Mouse (Mus musculus) intestine, embryonic 14.5 days (tissue): ENCODE results near the gene Slc35a5. TPM values are rescaled to one million over a fixed set of nuclear protein-coding genes. Genes with fewer than 3 reads are reported as not detected.

Experiments
- ATAC-seq: fragments of 200-750 bp; cut with Nextera tagmentation; replicated peaks from 2 replicates; pipeline ENCODE4 v1.8.0; 2017; ENCODE audit warnings: low read depth, moderate number of reproducible peaks, moderate TSS enrichment, moderate library complexity; ENCODE audit not compliant: low FRiP score, low TSS enrichment
- DNase-seq: peaks from one replicate; pipeline ENCODE4 v3.0.0-alpha.2; 2018; ENCODE audit warnings: low spot score
- H3K27ac ChIP-seq: fragments of 300-500 bp; sonication (generic); 2 replicates; pipeline ENCODE4 v1.5.1; 2014; ENCODE audit warnings: low read depth, mild to moderate bottlenecking, control low read depth
- H3K27me3 ChIP-seq: fragments of 300-500 bp; sonication (generic); replicated peaks from 2 replicates; pipeline ENCODE4 v1.6.1; 2014; ENCODE audit warnings: low read length, control low read depth; ENCODE audit not compliant: control insufficient read depth, insufficient read depth
- H3K36me3 ChIP-seq: fragments of 300-500 bp; sonication (generic); 2 replicates; pipeline ENCODE4 v1.6.1; 2014; ENCODE audit warnings: low read length, control low read depth; ENCODE audit not compliant: control insufficient read depth, insufficient read depth
- H3K4me1 ChIP-seq: fragments of 300-500 bp; sonication (generic); replicated peaks from 2 replicates; pipeline ENCODE4 v1.6.1; 2014; ENCODE audit warnings: low read length, control low read depth, mixed read lengths; ENCODE audit not compliant: control insufficient read depth, insufficient read depth
- H3K4me2 ChIP-seq: fragments of 300-500 bp; sonication (generic); 2 replicates; pipeline ENCODE4 v1.6.1; 2014; ENCODE audit warnings: low read length
- H3K4me3 ChIP-seq: fragments of 300-500 bp; sonication (generic); 2 replicates; pipeline ENCODE4 v1.5.1; 2014; ENCODE audit warnings: low read depth, low read length, control low read depth, mixed read lengths
- H3K9ac ChIP-seq: fragments of 300-500 bp; sonication (generic); 2 replicates; pipeline ENCODE4 v1.6.1; 2014; ENCODE audit warnings: mild to moderate bottlenecking, low read length
- H3K9me3 ChIP-seq: fragments of 300-500 bp; sonication (generic); 2 replicates; pipeline ENCODE4 v1.6.1; 2016; ENCODE audit warnings: low read length, control low read depth; ENCODE audit not compliant: control insufficient read depth
- WGBS: fragments of 180-500 bp; shearing (Covaris S2); extraction: QIAGEN DNeasy Blood & Tissue Kit; methylation state at CpG from one replicate; pipeline ENCODE4 v1.1.7; 2014; 5-methylcytosine and 5-hydroxymethylcytosine counted together
- polyA plus RNA-seq: library from polyadenylated mRNA; unstranded; fragments of >200 nt; fragmentation: Nextera tagmentation; extraction: Ambion mirVana; gene quantifications from 2 replicates; pipeline ENCODE4 v1.2.1, GENCODE M21; 2014

Slc35a5 gene
- polyA plus RNA-seq, 1 experiment from 2014 or later: 18.9 TPM

- ATAC-seq (no peak), DNase-seq (no peak)
- Histone ChIP-seq H3K4me2 (no peak overlapping the region), H3K9me3 (no peaks in the 10 kb centered on the region), H3K9ac (no peak overlapping the region), H3K4me1 (peaks cover 17% of the 10 kb centered on the region), H3K27me3 (no peaks in the 10 kb centered on the region), H3K4me3 (no peak overlapping the region), H3K36me3 (no peaks in the 10 kb centered on the region), H3K27ac (no peak overlapping the region)
- 66% methylated on average over 3 of the region's 3 CpGs for WGBS
Measured at GRCm38 (mm10) chr16:45100892-45101291, 57.6 kb downstream of the Slc35a5 start.

GRCm38 (mm10) chr16:45098886-45099210 lies 59.7 kb downstream of the Slc35a5 start:
- Histone ChIP-seq H3K4me3 (0 out of 2 replicates have a peak overlapping the region, but pooled peaks have one; percentile 17), H3K27me3 (no peaks in the 10 kb centered on the region)
- no peak for ATAC-seq

GRCm38 (mm10) chr16:45098186-45098885 lies 60.2 kb downstream of the Slc35a5 start:
- Histone ChIP-seq H3K4me2 (peak overlapping the region; percentile 67), H3K27ac (peak overlapping the region; percentile 16; the same call in 1 of the 2 replicates), H3K36me3 (no peaks in the 10 kb centered on the region), H3K9ac (no peak overlapping the region), H3K4me3 (peak overlapping the region; percentile 17), H3K9me3 (no peaks in the 10 kb centered on the region), H3K4me1 (peaks cover 36% of the 10 kb centered on the region), H3K27me3 (no peaks in the 10 kb centered on the region)
- DNase-seq (no peak), ATAC-seq (no peak)
- 40% methylated on average over 10 of the region's 10 CpGs for WGBS

More at GRCm38 (mm10) chr16:45098886-45099210, 59.7 kb downstream of the Slc35a5 start:
- Histone ChIP-seq H3K4me2 (peak overlapping the region; percentile 67), H3K36me3 (no peaks in the 10 kb centered on the region), H3K9ac (no peak overlapping the region), H3K27ac (no peak overlapping the region; the same call in 1 of the 2 replicates), H3K9me3 (no peaks in the 10 kb centered on the region), H3K4me1 (peaks cover 32% of the 10 kb centered on the region)
- no peak for DNase-seq
- 64% methylated on average over 6 of the region's 6 CpGs for WGBS

- no peak overlapping the region for H3K27ac ChIP-seq
- DNase-seq: no peak
- H3K27me3 ChIP-seq: no peaks in the 10 kb centered on the region
- no peak for ATAC-seq
- H3K36me3 ChIP-seq: no peaks in the 10 kb centered on the region
- H3K4me3 ChIP-seq: peak overlapping the region; percentile 11; the same call in 1 of the 2 replicates
- H3K4me1 ChIP-seq: peaks cover 41% of the 10 kb centered on the region
- peak overlapping the region; percentile 67 for H3K4me2 ChIP-seq
- no peaks in the 10 kb centered on the region for H3K9me3 ChIP-seq
- no peak overlapping the region for H3K9ac ChIP-seq
- 93% methylated on average over 2 of the region's 2 CpGs for WGBS
Measured at GRCm38 (mm10) chr16:45097467-45097866, 61.0 kb downstream of the Slc35a5 start.

GRCm38 (mm10) chr16:45095561-45096482 lies 62.7 kb downstream of the Slc35a5 start:
- Histone ChIP-seq H3K9me3 (no peaks in the 10 kb centered on the region), H3K9ac (no peak overlapping the region), H3K4me1 (peaks cover 38% of the 10 kb centered on the region), H3K27ac (no peak overlapping the region), H3K4me3 (no peak overlapping the region), H3K4me2 (peak overlapping the region; percentile 67), H3K27me3 (no peaks in the 10 kb centered on the region), H3K36me3 (no peaks in the 10 kb centered on the region)
- WGBS: 93% methylated on average over 26 of the region's 26 CpGs
- no peak for DNase-seq
- no peak for ATAC-seq

- H3K27me3 ChIP-seq: no peaks in the 10 kb centered on the region
- H3K4me3 ChIP-seq: peak overlapping the region; percentile 49
- H3K36me3 ChIP-seq: no peaks in the 10 kb centered on the region
- no peak for ATAC-seq
- peaks cover 37% of the 10 kb centered on the region for H3K4me1 ChIP-seq
- H3K9ac ChIP-seq: no peak overlapping the region
- no peak for DNase-seq
- H3K4me2 ChIP-seq: peak overlapping the region; percentile 67
- WGBS: 87% methylated on average over 13 of the region's 13 CpGs
- no peak overlapping the region for H3K27ac ChIP-seq
- no peaks in the 10 kb centered on the region for H3K9me3 ChIP-seq
Measured at GRCm38 (mm10) chr16:45095030-45095429, 63.5 kb downstream of the Slc35a5 start.

- H3K27ac ChIP-seq: peak overlapping the region; percentile 91
Measured at GRCm38 (mm10) chr16:45094136-45094756, 64.3 kb downstream of the Slc35a5 start.

GRCm38 (mm10) chr16:45093137-45093731 lies 65.3 kb downstream of the Slc35a5 start, which contains the start of gene Ccdc80:
TSS of gene Ccdc80 (plus strand) at chr16:45093402.
- H3K27ac ChIP-seq: peak within 1 kb of the TSS; percentile 91
- ATAC-seq: peak; percentile 56; the same call in 1 of the 2 replicates
- WGBS: 12% methylated on average over 6 of the region's 6 CpGs

More at GRCm38 (mm10) chr16:45094136-45094756, 64.3 kb downstream of the Slc35a5 start:
- Histone ChIP-seq H3K9ac (peak overlapping the region; percentile 75), H3K4me2 (peak overlapping the region; percentile 67), H3K9me3 (no peaks in the 10 kb centered on the region), H3K36me3 (no peaks in the 10 kb centered on the region), H3K4me1 (peaks cover 36% of the 10 kb centered on the region), H3K27me3 (no peaks in the 10 kb centered on the region), H3K4me3 (peak overlapping the region; percentile 49)
- WGBS: 4% methylated on average over 9 of the region's 9 CpGs
- DNase-seq (peak; percentile 70), ATAC-seq (no peak)

More at GRCm38 (mm10) chr16:45093137-45093731, 65.3 kb downstream of the Slc35a5 start, which contains the start of gene Ccdc80:
- Histone ChIP-seq H3K9me3 (no peaks in the 10 kb centered on the region), H3K27me3 (no peaks in the 10 kb centered on the region), H3K4me3 (peak within 1 kb of the TSS; percentile 49), H3K36me3 (no peaks in the 10 kb centered on the region), H3K4me1 (peaks cover 26% of the 10 kb centered on the region), H3K9ac (peak within 1 kb of the TSS; percentile 75), H3K4me2 (peak within 1 kb of the TSS; percentile 67)
- DNase-seq: peak; percentile 72
